ENCODE assay signal across 11 mouse cellular contexts in the genomic region with DNA sequence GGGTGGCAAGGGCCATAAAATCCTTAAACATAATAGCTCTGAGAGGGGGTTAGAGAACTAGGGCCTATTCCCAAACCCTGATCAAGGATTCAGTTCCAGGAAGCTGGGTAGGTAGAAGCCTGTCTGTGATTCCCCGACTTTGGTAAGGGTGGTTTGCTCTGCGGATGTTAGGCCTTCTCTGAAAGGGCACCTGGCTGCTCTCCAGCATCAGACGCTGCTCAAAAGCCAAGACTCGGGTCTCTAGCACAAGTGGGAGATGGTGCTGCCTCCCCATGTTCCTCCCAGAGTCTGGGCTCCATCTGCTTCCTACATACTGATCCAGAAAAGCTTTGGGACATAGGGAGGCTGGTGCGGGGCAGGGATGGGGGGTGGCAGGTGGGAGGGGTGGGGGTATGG.
DNase-seq lines count a peak whose midpoint lies in the region; ATAC-seq and TF ChIP-seq lines count a peak whose summit lies in the region.
"Had no signal": no experiment of that assay in that cellular context is flagged by ENCODE, and none has a peak within 500 bp of the region (broad histone marks: within the 10 kb centered on the region; RNA-seq: fewer than 3 reads in every experiment).

No protein-coding gene starts in this region.

- TF ChIP-seq CTCF in intestine, postnatal 0 days (IDR thresholded peaks at IDR 0.05; ENCODE audit: low read depth) = no peak

- H3K9ac ChIP-seq in intestine, postnatal 0 days (ENCODE audit: low read depth, low read length) = no peak overlapping the region
- 0 out of 2 replicates have a peak overlapping the region, but pooled peaks have one; percentile 18 for H3K9ac ChIP-seq in limb, embryonic 12.5 days (replicated peaks)
- H3K9ac ChIP-seq: forebrain, embryonic 15.5 days; heart, embryonic 13.5 days; midbrain, embryonic 12.5 days had no signal

- peak overlapping the region; percentile 54; the same call in 1 of the 2 replicates for H3K4me2 ChIP-seq in intestine, postnatal 0 days (replicated peaks; ENCODE audit: low read depth)
- peak overlapping the region; percentile 27 for H3K4me2 ChIP-seq in limb, embryonic 12.5 days
- H3K4me2 ChIP-seq: forebrain, embryonic 15.5 days; heart, embryonic 13.5 days; midbrain, embryonic 12.5 days had no signal

- 79% methylated on average over 5 of the region's 5 CpGs for WGBS in embryonic facial prominence, embryonic 10.5 days
- WGBS in intestine, postnatal 0 days = 47% methylated on average over 5 of the region's 5 CpGs
- 35% methylated on average over 5 of the region's 5 CpGs for WGBS in limb, embryonic 12.5 days

- no peak overlapping the region for H3K4me3 ChIP-seq in embryonic facial prominence, embryonic 10.5 days
- H3K4me3 ChIP-seq in intestine, postnatal 0 days (ENCODE audit: low read depth, low read length) = no peak overlapping the region
- no peak overlapping the region for H3K4me3 ChIP-seq in limb, embryonic 12.5 days (replicated peaks)
- H3K4me3 ChIP-seq: forebrain, embryonic 15.5 days; heart, embryonic 13.5 days; midbrain, embryonic 12.5 days had no signal

- no peak for ATAC-seq in intestine, postnatal 0 days
- ATAC-seq in limb, embryonic 12.5 days (ENCODE audit: insufficient number of reproducible peaks, insufficient read depth, low FRiP score, low TSS enrichment, low read depth) = no peak
- ATAC-seq: forebrain, embryonic 15.5 days had no signal

- H3K4me1 ChIP-seq in embryonic facial prominence, embryonic 10.5 days = peaks cover 17% of the 10 kb centered on the region
- 0 out of 2 replicates have a peak, but pooled peaks cover 4% of the 10 kb centered on the region for H3K4me1 ChIP-seq in intestine, postnatal 0 days (replicated peaks; ENCODE audit: control insufficient read depth, insufficient read depth, low read length)
- peaks cover 26% of the 10 kb centered on the region for H3K4me1 ChIP-seq in limb, embryonic 12.5 days (replicated peaks)
- H3K4me1 ChIP-seq: heart, embryonic 13.5 days had no signal

- H3K36me3 ChIP-seq in embryonic facial prominence, embryonic 10.5 days (replicated peaks) = no peaks in the 10 kb centered on the region
- no peaks in the 10 kb centered on the region for H3K36me3 ChIP-seq in intestine, postnatal 0 days (ENCODE audit: control insufficient read depth, insufficient read depth)
- no peaks in the 10 kb centered on the region for H3K36me3 ChIP-seq in limb, embryonic 12.5 days
- H3K36me3 ChIP-seq: forebrain, embryonic 15.5 days; heart, embryonic 13.5 days; midbrain, embryonic 12.5 days had no signal

- H3K27ac ChIP-seq in embryonic facial prominence, embryonic 10.5 days (replicated peaks) = peak overlapping the region; percentile 24; the same call in 1 of the 2 replicates
- H3K27ac ChIP-seq in intestine, postnatal 0 days (ENCODE audit: low read depth, low read length) = peak overlapping the region; percentile 79; the same call in 1 of the 2 replicates
- peak overlapping the region; percentile 83 for H3K27ac ChIP-seq in limb, embryonic 12.5 days
- H3K27ac ChIP-seq: forebrain, embryonic 15.5 days; heart, embryonic 13.5 days had no signal

- H3K9me3 ChIP-seq in embryonic facial prominence, embryonic 10.5 days = no peaks in the 10 kb centered on the region
- H3K9me3 ChIP-seq in intestine, postnatal 0 days (ENCODE audit: control insufficient read depth) = no peaks in the 10 kb centered on the region
- no peaks in the 10 kb centered on the region for H3K9me3 ChIP-seq in limb, embryonic 12.5 days
- H3K9me3 ChIP-seq: forebrain, embryonic 15.5 days; heart, embryonic 13.5 days; midbrain, embryonic 12.5 days had no signal

- DNase-seq in layer of hippocampus, adult 9-11 months = peak; percentile 39
- DNase-seq in layer of hippocampus, postnatal 25 days (ENCODE audit: extremely low spot score in 1 of 2, low spot score in 1 of 2) = no peak
- no peak for DNase-seq in embryonic facial prominence, embryonic 10.5 days (ENCODE audit: low spot score)
- DNase-seq in spleen, postnatal 4 days (ENCODE audit: low spot score in 2 of 2) = no peak
- no peak for DNase-seq in left cerebral cortex, adult 8-10 months (ENCODE audit: low spot score in 2 of 2)
- no peak for DNase-seq in heart, adult 9 months (ENCODE audit: low spot score in 2 of 2)

- H3K27me3 ChIP-seq in embryonic facial prominence, embryonic 10.5 days (replicated peaks; ENCODE audit: low read depth, poor library complexity, severe bottlenecking) = no peaks in the 10 kb centered on the region; the same call in 1 of the 2 replicates
- H3K27me3 ChIP-seq in intestine, postnatal 0 days (replicated peaks; ENCODE audit: control insufficient read depth, insufficient read depth, low read length) = no peaks in the 10 kb centered on the region
- no peaks in the 10 kb centered on the region for H3K27me3 ChIP-seq in limb, embryonic 12.5 days
- H3K27me3 ChIP-seq: forebrain, embryonic 15.5 days; midbrain, embryonic 12.5 days had no signal

Comparison
In these comparisons a context has a peak if more than half of its experiments do, and no peak if none do; other contexts are left out.
1. H3K27ac ChIP-seq: peak in every context shown above with its lines; median percentile 83 in limb, embryonic 12.5 days; 79 in intestine, postnatal 0 days; 24 in embryonic facial prominence, embryonic 10.5 days.